Mouse (Mus musculus) neural tube, embryonic 12.5 days (tissue): Measurements from ENCODE around the gene Nphs1. TPM values are rescaled to one million over a fixed set of nuclear protein-coding genes. Genes with fewer than 3 reads are reported as not detected.

ENCODE experiments used
- ATAC-seq: fragments of 200-750 bp; cut with Nextera tagmentation; 2 replicates; pipeline ENCODE4 v1.8.0; 2017; ENCODE audit warnings: low read depth, mild to moderate bottlenecking, moderate TSS enrichment, moderate library complexity; ENCODE audit not compliant: low FRiP score
- H3K27ac ChIP-seq: fragments of 300-500 bp; sonication (generic); 2 replicates; pipeline ENCODE4 v1.5.1; 2016
- H3K27me3 ChIP-seq: fragments of 300-500 bp; sonication (generic); replicated peaks from 2 replicates; pipeline ENCODE4 v1.6.1; 2016; ENCODE audit warnings: mild to moderate bottlenecking
- H3K36me3 ChIP-seq: fragments of 300-500 bp; sonication (generic); 2 replicates; pipeline ENCODE4 v1.6.1; 2016; ENCODE audit warnings: mild to moderate bottlenecking
- H3K4me1 ChIP-seq: fragments of 300-500 bp; sonication (generic); 2 replicates; pipeline ENCODE4 v1.6.1; 2016
- H3K4me2 ChIP-seq: fragments of 300-500 bp; sonication (generic); replicated peaks from 2 replicates; pipeline ENCODE4 v1.6.1; 2016; ENCODE audit warnings: mild to moderate bottlenecking
- H3K4me3 ChIP-seq: fragments of 300-500 bp; sonication (generic); 2 replicates; pipeline ENCODE4 v1.5.1; 2016
- H3K9ac ChIP-seq: fragments of 300-500 bp; sonication (generic); 2 replicates; pipeline ENCODE4 v1.6.1; 2016; ENCODE audit warnings: mild to moderate bottlenecking
- H3K9me3 ChIP-seq: fragments of 300-500 bp; sonication (generic); 2 replicates; pipeline ENCODE4 v1.6.1; 2016; ENCODE audit warnings: mild to moderate bottlenecking
- WGBS: fragments of 180-500 bp; shearing (Covaris S2); methylation state at CpG from one replicate; pipeline ENCODE4 v1.1.7; 2016; 5-methylcytosine and 5-hydroxymethylcytosine counted together
- polyA plus RNA-seq: library from polyadenylated mRNA; unstranded; fragments of >200 nt; fragmentation: Nextera tagmentation; extraction: Ambion mirVana; gene quantifications from 2 replicates; pipeline ENCODE4 v1.2.1, GENCODE M21; 2016

The Nphs1 gene
- polyA plus RNA-seq, 1 experiment from 2014 or later, result 3.3 TPM

DNA sequence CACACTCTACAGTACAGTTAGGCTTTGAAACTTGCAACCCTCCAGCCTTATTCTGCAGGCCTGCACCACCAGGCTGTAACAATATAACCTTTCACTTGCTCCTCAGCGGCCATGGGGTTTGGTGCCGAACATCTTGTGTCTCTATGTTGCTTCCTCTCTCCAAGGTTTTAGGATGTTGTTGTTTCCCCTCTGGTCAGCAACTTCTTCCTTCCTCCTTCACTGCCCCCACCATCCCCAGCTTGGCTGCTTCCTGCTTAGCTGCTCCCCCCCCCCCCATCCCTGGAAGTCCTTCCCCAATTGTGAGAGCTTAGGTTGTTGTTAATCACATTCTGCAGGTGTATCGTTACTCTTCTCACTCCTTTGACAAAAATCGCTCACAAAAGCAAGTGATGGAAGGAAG is 49.9 kb downstream of the Nphs1 start:
- H3K4me2 ChIP-seq, result no peak overlapping the region
- no peak overlapping the region for H3K27ac ChIP-seq
- H3K4me1 ChIP-seq, result no peaks in the 10 kb centered on the region
- no peak overlapping the region for H3K4me3 ChIP-seq
- no peaks in the 10 kb centered on the region for H3K9me3 ChIP-seq
- ATAC-seq, result no peak
- H3K27me3 ChIP-seq, result no peaks in the 10 kb centered on the region
- no peak overlapping the region for H3K9ac ChIP-seq
- no peaks in the 10 kb centered on the region for H3K36me3 ChIP-seq
- 79% methylated on average over 4 of the region's 4 CpGs for WGBS

- H3K4me2 ChIP-seq, result no peak overlapping the region
- ATAC-seq, result no peak
- H3K27me3 ChIP-seq, result peaks cover 5% of the 10 kb centered on the region; the same call in 1 of the 2 replicates
- WGBS, result 62% methylated on average over 24 of the region's 24 CpGs
- H3K9me3 ChIP-seq, result no peaks in the 10 kb centered on the region
- no peak overlapping the region for H3K27ac ChIP-seq
- no peaks in the 10 kb centered on the region for H3K4me1 ChIP-seq
- no peak overlapping the region for H3K4me3 ChIP-seq
- no peaks in the 10 kb centered on the region for H3K36me3 ChIP-seq
- H3K9ac ChIP-seq, result no peak overlapping the region
Observed at GRCm38 (mm10) chr7:30515003-30515760, 57.1 kb downstream of the Nphs1 start.

- H3K4me1 ChIP-seq, result no peaks in the 10 kb centered on the region
- ATAC-seq, result no peak
- peaks cover 5% of the 10 kb centered on the region; the same call in 1 of the 2 replicates for H3K27me3 ChIP-seq
- peaks cover 13% of the 10 kb centered on the region for H3K36me3 ChIP-seq
- H3K27ac ChIP-seq, result no peak overlapping the region
- H3K4me3 ChIP-seq, result no peak overlapping the region
- H3K4me2 ChIP-seq, result no peak overlapping the region
- H3K9ac ChIP-seq, result no peak overlapping the region
- H3K9me3 ChIP-seq, result no peaks in the 10 kb centered on the region
- WGBS, result 47% methylated on average over 8 of the region's 8 CpGs
Observed at GRCm38 (mm10) chr7:30518325-30518724, 60.2 kb downstream of the Nphs1 start.

GRCm38 (mm10) chr7:30520396-30520795 is 62.3 kb downstream of the Nphs1 start:
- Histone ChIP-seq H3K4me1 (peaks cover 5% of the 10 kb centered on the region; the same call in 1 of the 2 replicates), H3K27me3 (peaks cover 4% of the 10 kb centered on the region; the same call in 1 of the 2 replicates), H3K9ac (no peak overlapping the region), H3K4me2 (no peak overlapping the region), H3K27ac (no peak overlapping the region), H3K4me3 (no peak overlapping the region), H3K36me3 (peaks cover 33% of the 10 kb centered on the region), H3K9me3 (no peaks in the 10 kb centered on the region)
- ATAC-seq, result no peak
- 72% methylated on average over 4 of the region's 4 CpGs for WGBS

- H3K4me1 ChIP-seq, result peaks cover 5% of the 10 kb centered on the region; the same call in 1 of the 2 replicates
- no peaks in the 10 kb centered on the region for H3K9me3 ChIP-seq
- no peaks in the 10 kb centered on the region for H3K27me3 ChIP-seq
- WGBS, result 81% methylated on average over 5 of the region's 5 CpGs
- H3K4me2 ChIP-seq, result no peak overlapping the region
- H3K4me3 ChIP-seq, result no peak overlapping the region
- H3K36me3 ChIP-seq, result peaks cover 38% of the 10 kb centered on the region
- 0 out of 2 replicates have a peak overlapping the region, but pooled peaks have one; percentile 27 for H3K27ac ChIP-seq
- no peak for ATAC-seq
- no peak overlapping the region for H3K9ac ChIP-seq
Observed at GRCm38 (mm10) chr7:30520856-30521255, 62.7 kb downstream of the Nphs1 start.

- no peak overlapping the region for H3K4me2 ChIP-seq
- WGBS, result 77% methylated on average over 10 of the region's 10 CpGs
- H3K27ac ChIP-seq, result no peak overlapping the region
- no peaks in the 10 kb centered on the region for H3K27me3 ChIP-seq
- peaks cover 58% of the 10 kb centered on the region for H3K36me3 ChIP-seq
- H3K4me1 ChIP-seq, result peaks cover 14% of the 10 kb centered on the region
- no peak for ATAC-seq
- H3K9me3 ChIP-seq, result no peaks in the 10 kb centered on the region
- H3K9ac ChIP-seq, result no peak overlapping the region
- H3K4me3 ChIP-seq, result no peak overlapping the region
Observed at GRCm38 (mm10) chr7:30522871-30523270, 64.8 kb downstream of the Nphs1 start.

DNA sequence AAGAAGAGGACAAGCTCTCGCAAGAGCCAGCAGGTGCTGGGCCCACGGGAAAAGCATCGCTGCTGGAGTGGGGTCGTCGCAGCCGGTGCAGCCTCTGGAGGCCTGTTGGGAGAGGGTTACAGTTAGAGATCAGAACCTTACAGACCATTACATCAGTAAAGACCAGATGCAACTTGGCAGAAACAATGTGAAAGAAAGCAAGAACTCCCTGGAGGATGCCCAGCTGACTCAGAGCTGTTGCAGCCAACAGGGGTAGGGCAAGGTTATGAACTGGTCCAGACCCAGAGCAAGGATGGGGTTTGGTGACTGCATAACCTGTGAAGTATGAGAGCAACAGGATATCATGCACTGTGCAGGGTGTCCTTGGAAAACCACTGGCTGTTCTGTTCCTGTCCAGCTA is 66.4 kb downstream of the Nphs1 start:
- H3K9ac ChIP-seq, result no peak overlapping the region
- H3K36me3 ChIP-seq, result peaks cover 74% of the 10 kb centered on the region
- no peak overlapping the region for H3K4me3 ChIP-seq
- no peaks in the 10 kb centered on the region for H3K9me3 ChIP-seq
- no peaks in the 10 kb centered on the region for H3K27me3 ChIP-seq
- peaks cover 14% of the 10 kb centered on the region for H3K4me1 ChIP-seq
- H3K4me2 ChIP-seq, result no peak overlapping the region
- H3K27ac ChIP-seq, result no peak overlapping the region
- ATAC-seq, result no peak
- WGBS, result 84% methylated on average over 6 of the region's 6 CpGs

- H3K9me3 ChIP-seq, result no peaks in the 10 kb centered on the region
- H3K36me3 ChIP-seq, result peaks cover 89% of the 10 kb centered on the region
- H3K27ac ChIP-seq, result no peak overlapping the region
- no peak for ATAC-seq
- no peaks in the 10 kb centered on the region for H3K27me3 ChIP-seq
- WGBS, result 32% methylated on average over 10 of the region's 10 CpGs
- H3K4me2 ChIP-seq, result 0 out of 2 replicates have a peak overlapping the region, but pooled peaks have one; percentile 12
- no peak overlapping the region for H3K4me3 ChIP-seq
- H3K4me1 ChIP-seq, result peaks cover 14% of the 10 kb centered on the region
- H3K9ac ChIP-seq, result peak overlapping the region; percentile 26; the same call in 1 of the 2 replicates
Observed at GRCm38 (mm10) chr7:30525954-30526353, 67.8 kb downstream of the Nphs1 start.

- Histone ChIP-seq H3K4me2 (0 out of 2 replicates have a peak overlapping the region, but pooled peaks have one; percentile 12), H3K4me1 (peaks cover 17% of the 10 kb centered on the region), H3K4me3 (no peak overlapping the region), H3K27me3 (no peaks in the 10 kb centered on the region), H3K36me3 (peaks cover 93% of the 10 kb centered on the region), H3K9ac (peak overlapping the region; percentile 26; the same call in 1 of the 2 replicates), H3K27ac (no peak overlapping the region), H3K9me3 (no peaks in the 10 kb centered on the region)
- no peak for ATAC-seq
- WGBS, result 27% methylated on average over 17 of the region's 17 CpGs
Observed at GRCm38 (mm10) chr7:30526399-30526798, 68.3 kb downstream of the Nphs1 start.

GRCm38 (mm10) chr7:30526981-30527380 is 68.9 kb downstream of the Nphs1 start:
- Histone ChIP-seq H3K4me2 (0 out of 2 replicates have a peak overlapping the region, but pooled peaks have one; percentile 12), H3K36me3 (peaks cover 99% of the 10 kb centered on the region), H3K4me3 (no peak overlapping the region), H3K27ac (no peak overlapping the region), H3K9ac (0 out of 2 replicates have a peak overlapping the region, but pooled peaks have one; percentile 26), H3K27me3 (no peaks in the 10 kb centered on the region), H3K4me1 (peaks cover 23% of the 10 kb centered on the region), H3K9me3 (no peaks in the 10 kb centered on the region)
- ATAC-seq, result peak; percentile 36; the same call in 1 of the 2 replicates
- 76% methylated on average over 14 of the region's 14 CpGs for WGBS

DNA sequence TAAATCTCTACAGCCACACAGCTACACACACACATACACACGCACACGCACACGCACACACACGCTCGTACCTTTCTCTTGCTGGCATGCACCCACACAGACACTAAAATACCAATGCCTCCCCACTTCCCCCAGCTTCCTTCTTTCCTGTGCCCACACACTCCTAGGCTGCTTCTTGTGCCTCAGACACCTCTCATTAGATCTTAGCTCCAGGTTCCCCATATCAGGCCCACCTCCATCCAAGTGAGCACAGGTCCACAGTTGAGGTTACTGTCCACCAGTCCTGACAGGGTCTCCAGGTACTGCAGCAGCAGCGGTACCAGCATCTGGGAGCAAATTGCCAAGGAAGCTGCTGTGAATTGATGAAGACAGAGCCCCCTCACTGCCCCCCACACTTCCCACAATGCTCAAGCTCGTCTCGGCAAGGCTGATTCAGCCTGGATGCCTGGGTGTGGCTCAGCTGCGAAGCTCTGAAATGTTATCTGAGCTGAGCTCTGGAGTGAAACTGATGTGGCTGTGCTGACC is 73.2 kb downstream of the Nphs1 start:
- 90% methylated on average over 9 of the region's 9 CpGs for WGBS
- Histone ChIP-seq H3K4me1 (peaks cover 39% of the 10 kb centered on the region), H3K9ac (peak overlapping the region; percentile 41; the same call in 1 of the 2 replicates), H3K27me3 (no peaks in the 10 kb centered on the region), H3K27ac (no peak overlapping the region), H3K9me3 (no peaks in the 10 kb centered on the region), H3K4me3 (no peak overlapping the region), H3K36me3 (peaks cover 67% of the 10 kb centered on the region), H3K4me2 (peak overlapping the region; percentile 81)
- ATAC-seq, result no peak

- no peak overlapping the region for H3K27ac ChIP-seq
- peaks cover 51% of the 10 kb centered on the region for H3K36me3 ChIP-seq
- peaks cover 33% of the 10 kb centered on the region for H3K4me1 ChIP-seq
- H3K27me3 ChIP-seq, result no peaks in the 10 kb centered on the region
- H3K9me3 ChIP-seq, result no peaks in the 10 kb centered on the region
- H3K4me3 ChIP-seq, result peak overlapping the region; percentile 78
- peak overlapping the region; percentile 81 for H3K4me2 ChIP-seq
- no peak for ATAC-seq
- 11% methylated on average over 8 of the region's 8 CpGs for WGBS
- H3K9ac ChIP-seq, result peak overlapping the region; percentile 87
Observed at GRCm38 (mm10) chr7:30532931-30533330, 74.8 kb downstream of the Nphs1 start.
